Mouse (Mus musculus) layer of hippocampus, postnatal 36 days (tissue): ENCODE data around the gene Klhl20. TPM values are rescaled to one million over a fixed set of nuclear protein-coding genes. Genes with fewer than 3 reads are reported as not detected.

ENCODE experiments used
- DNase-seq, 2 experiments: peaks; one replicate each; pipeline ENCODE4 v3.0.0; 2022
- total RNA-seq, 2 experiments: library from RNA; stranded (reverse); gene quantifications; 2 replicates each; pipeline ENCODE4 v1.2.3; 2021

The Klhl20 gene
- total RNA-seq, 2 experiments from 2014 or later: 17.8 to 18.9 TPM

DNA sequence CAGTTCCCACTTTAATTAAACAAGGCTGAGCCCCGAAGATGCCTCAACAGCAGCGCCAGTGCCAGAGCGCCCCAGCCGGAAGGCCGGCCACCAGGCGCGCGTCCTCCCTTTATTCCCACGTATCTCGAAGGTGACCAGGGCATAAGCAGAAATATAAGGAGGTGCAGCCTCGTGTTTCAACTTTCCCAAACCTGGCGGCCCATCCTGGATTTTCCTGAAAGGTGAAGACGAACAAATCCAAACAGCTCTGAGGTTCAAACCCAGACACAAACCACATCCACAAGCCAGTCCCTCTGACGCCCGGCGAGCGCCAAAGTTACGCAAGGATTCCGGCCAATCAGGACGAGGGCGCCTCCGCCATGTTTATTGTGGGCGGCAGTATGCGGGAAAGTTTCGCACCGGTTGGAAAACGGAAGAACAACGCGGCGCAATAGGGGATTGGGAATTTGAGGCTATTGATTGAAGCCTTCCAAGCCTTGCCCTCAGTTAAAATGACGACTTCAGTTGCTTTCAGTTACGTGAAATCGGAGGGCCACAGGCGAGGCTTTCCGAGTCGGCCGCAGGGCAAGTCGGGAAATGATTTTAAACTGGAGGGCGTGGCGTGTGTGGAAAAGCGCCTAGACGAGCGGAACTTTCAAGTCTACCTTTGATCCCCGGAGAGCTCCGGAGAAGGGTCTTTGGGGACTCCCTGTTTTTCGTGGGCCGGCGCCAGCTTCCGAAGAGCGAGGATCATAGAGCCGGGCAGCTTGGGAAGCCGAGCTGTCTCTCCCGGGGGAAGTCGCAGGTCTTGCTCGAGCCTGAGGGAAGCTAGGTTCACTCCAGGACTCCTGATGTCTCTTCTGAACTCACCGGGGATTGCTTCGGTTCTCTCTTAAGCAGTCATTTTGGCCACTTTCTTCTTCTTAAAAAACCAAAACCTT is 60.7 kb downstream of the Klhl20 start, which contains the start of the genes Dars2 and Cenpl:
Dars2 (minus strand) TSS at position 307 of the 920 bp plus-strand sequence.
Cenpl (plus strand) TSS at position 362 of the 920 bp plus-strand sequence.
- DNase-seq: peak; percentile 97

GRCm38 (mm10) chr1:161063351-161063750 is 68.0 kb downstream of the Klhl20 start:
- no peak for DNase-seq

DNA sequence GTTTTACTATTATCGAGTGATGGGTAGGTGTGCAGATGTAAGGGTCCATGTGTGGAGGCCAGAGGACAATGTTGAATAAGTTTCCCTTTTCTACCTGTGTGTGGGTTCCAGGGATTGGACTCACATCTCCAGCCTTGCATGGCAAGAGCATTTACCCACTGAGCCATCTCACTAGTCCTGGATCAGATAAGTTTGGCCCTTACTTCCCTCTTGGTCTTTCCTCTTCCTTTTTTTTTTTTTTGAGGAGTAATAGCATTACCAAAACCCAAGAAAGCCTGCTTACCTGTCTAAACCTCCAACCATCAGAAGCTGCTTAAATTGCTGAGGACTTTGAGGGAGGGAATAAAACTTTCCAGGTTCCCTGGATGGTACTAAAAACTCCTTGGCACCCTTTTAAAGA is 74.1 kb downstream of the Klhl20 start:
- DNase-seq: no peak

GRCm38 (mm10) chr1:161046972-161047371 is 84.3 kb downstream of the Klhl20 start:
- DNase-seq: no peak

DNA sequence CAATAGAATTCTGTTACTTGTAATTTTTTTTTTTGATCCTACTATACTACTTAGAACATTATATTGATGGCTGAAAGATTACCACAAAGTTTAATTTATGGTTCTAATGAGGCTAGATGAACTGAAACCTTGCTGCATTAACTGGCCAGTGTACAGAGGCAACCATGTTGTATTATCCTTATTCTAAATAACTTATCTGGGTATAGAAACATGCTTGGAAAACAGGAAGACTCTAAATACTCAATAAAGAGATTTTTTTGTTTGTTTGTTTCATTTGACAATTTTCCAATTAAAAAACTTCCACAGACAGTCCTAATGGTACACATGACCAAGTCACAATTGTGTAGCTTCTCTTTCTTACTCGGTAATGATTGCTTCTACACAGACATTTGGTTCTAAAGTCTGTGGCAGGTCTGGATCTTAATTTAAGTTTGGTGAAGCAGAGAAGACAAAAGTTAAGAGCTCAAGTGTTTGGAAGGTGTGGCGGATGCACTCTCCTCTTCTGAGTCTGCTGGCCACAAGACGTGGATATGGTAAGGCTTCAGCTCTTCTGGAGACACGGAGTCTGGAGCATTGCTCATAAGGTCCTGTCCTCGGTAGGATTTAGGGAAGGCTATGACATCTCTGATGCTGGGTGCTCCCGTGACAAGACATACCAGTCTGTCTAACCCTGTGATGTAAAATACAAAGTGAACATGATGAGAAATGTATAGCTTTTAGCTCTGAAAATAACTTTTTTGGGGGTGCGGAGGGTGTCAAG is 89.9 kb downstream of the Klhl20 start:
- no peak for DNase-seq

- DNase-seq: no peak
These were observed 90.5 kb downstream of the Klhl20 start for GRCm38 (mm10) chr1:161040855-161041254.

GRCm38 (mm10) chr1:161040426-161040770 is 90.9 kb downstream of the Klhl20 start:
- DNase-seq: no peak

GRCm38 (mm10) chr1:161039741-161040425 is 91.4 kb downstream of the Klhl20 start:
- DNase-seq: no peak

GRCm38 (mm10) chr1:161038968-161039721 is 92.2 kb downstream of the Klhl20 start:
- no peak for DNase-seq

Other genes with a start within 250 kb of the Klhl20 start
- gene Rc3h1, start 225.1 kb downstream of the Klhl20 start, total RNA-seq: 10 to 100 TPM; 43.1 to 44.9 TPM
- gene Serpinc1, start 152.9 kb downstream of the Klhl20 start, total RNA-seq: under 1 TPM; 0.20 to 0.65 TPM
- 10 to 100 TPM; 16.7 to 21.0 TPM for gene Zbtb37, start 96.7 kb downstream of the Klhl20 start, total RNA-seq
- 10 to 100 TPM; 22.6 to 24.0 TPM for gene Dars2, start 60.9 kb downstream of the Klhl20 start, total RNA-seq
- 1 to 10 TPM; 1.1 to 2.3 TPM for gene Cenpl, start 60.8 kb downstream of the Klhl20 start, total RNA-seq
- gene Ankrd45, start 11.2 kb upstream of the Klhl20 start, total RNA-seq: 10 to 100 TPM; 52.6 to 58.8 TPM
- not detected for gene Tex50, start 27.8 kb upstream of the Klhl20 start, total RNA-seq
- 100 to 1,000 TPM; 311 to 331 TPM for gene Prdx6, start 119.7 kb upstream of the Klhl20 start, total RNA-seq